Mouse (Mus musculus) lung, postnatal 36 days (tissue): Measurements from ENCODE around the gene Ly75.

Experiments used
- DNase-seq: peaks from one replicate; pipeline ENCODE4 v3.0.0; 2022; ENCODE audit warnings: mixed read lengths

Gene Ly75

DNA sequence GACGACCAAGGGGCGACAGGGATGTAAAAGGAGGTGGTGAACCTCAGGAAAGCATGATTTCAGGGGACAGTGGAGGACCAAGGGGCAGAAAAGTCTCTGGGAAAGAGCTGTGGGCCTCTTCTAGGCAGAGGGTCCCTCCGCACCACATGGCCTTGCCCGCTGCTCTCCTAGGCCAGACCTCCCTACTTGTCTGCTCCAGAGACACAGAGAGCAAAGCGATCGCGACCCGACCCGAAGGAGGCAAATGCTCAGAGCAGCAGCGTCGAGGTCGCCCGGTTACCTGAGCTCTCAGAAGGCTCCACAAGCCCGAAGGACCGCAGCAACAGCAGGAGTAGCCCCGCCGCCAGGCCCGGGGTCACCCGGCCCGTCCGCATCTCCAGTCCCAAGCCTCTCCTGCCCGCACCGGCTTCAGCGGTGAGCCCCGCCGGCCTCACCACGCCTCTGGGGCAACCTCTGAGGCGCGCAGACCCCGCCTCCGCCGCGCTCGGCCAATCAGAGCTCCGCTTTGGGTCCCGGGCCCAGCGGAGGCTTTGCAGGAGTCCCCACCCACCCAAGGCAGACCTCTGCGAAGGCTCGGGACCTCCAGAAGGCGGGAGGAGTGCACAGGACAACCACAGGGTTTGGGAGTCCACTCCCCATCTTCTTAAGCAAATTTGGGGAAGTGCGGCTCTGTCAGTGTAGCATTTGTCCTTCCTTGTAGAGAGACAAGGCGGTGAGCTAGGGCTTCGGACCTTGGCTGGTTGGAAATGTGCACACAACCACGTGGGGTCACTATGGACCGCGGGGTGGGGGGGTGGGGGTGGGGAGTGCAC lies at the start of gene Ly75:
Gene Ly75, minus strand, starts transcription at position 446 of the 812 bp plus-strand sequence.
- peak; percentile 94 for DNase-seq

DNA sequence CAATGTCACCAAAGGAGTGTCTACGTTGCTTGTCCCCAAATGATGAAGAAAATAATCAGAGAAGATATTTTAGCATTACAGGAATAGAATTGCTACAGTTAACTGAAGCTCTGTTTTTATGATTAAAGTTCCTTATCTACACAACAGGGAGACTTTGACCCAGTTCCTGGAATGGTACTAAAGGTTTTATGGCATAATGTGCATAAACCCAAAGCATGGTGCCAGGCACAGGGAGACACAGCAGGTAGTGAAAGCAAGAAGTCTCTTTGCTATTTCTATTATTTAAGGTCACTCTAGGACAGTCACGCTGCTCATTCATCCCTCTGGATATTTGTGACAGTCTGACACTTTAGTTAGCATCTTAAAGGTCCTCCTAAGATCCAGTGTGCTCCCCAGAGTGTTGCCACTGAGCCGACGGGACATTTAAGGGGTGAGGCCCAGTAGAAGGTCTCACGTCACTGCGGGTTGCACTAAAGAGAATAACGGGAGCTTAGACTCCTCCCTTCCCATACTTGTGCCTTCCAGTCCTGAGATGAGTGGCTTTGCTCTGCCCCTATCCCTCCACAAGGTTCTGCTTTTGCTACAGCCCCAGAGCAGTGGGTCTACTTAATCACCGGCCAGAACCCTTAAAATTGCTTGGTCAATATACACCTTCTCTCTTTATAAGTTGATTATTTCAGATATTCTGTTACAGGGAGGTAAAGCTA lies 47.4 kb upstream of the Ly75 start:
- no peak for DNase-seq

DNA sequence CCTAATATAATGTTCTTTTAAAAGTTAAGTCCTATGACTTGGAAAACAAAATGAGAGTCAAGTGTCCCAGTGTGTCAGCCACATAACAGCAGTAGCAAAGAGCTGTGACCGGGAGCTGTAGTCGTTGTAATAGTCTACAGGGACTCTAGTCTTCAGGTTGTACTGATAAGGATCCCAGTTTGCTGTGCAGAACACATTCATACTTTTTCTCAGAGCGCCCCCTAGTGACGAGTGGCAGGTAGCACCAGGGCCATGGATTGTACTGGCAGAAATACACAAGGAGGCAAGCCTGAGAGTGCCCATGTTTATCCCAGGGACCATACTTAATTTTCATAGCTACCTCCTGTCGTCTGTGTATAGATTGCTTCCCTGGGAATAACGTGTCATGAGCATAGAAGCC lies 35.0 kb upstream of the Ly75 start:
- peak; percentile 84 for DNase-seq

DNA sequence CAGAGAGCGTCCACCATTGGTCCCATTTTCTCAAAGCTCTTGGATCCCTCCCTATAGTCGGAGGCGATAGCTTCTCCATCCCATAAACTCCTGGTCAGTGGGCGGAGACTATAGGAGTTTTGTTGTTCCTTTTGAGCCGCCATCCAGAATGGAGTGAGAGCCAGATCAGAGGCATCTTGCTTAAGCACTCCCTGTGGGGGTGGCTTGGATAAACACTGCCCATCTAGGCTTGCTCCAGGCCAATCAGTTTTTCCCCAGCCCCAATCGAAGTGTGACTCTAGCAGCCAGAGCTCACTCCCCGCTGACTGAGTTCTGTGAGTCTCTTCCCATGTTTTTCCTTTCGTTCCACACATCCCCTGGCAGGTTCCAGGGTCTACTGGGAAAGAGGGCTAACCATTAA lies 31.2 kb upstream of the Ly75 start:
- no peak for DNase-seq

DNA sequence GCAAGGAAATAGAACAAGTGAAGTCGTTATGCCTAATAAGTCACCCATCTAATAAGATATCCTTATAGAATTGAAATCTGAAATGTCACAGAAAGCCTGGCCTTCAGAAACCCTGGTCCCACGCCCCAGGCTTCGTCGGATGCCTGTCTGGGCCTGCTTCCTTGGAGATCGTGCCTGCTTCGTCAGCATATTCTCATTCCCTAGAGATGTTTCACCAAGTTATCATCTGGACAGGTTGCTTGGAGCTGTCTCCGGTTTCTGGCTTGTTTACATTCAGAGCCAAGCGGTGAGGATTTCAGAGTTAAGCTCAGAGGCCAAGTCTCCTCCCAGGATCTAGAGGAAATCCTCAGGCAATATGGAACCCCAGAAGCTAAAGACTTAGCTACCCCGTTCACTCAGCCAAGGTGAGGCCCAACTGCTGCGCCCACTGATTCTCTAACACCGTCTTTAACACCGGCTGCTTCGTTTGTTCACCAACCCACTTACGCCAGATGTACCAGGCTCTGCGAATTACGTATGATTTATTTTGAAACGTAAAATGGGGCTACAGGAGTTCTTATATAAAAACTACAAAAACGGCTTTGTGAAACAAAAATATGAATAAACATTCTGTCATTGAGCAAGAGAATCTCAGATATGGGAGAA lies 30.0 kb upstream of the Ly75 start:
- no peak for DNase-seq

DNA sequence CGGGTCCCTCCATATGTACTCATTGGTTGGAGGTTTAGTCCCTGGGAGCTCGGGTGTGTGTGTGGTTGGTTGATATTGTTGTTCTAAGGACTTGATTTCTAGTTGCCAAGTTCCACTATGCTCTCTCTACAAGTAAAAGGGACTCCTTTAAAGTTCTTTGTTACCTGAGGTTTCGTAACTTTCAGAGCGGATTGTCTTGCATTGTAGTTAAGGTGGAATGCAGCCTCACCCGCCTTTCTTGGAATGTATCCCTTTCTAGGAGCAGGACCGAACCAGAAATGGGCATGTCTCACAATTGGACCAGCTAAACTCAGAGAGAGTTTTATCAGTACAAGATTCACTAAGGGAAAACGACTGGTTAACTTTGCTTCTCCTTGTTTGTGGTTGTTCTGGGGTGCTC lies 28.1 kb upstream of the Ly75 start:
- DNase-seq, result no peak

DNA sequence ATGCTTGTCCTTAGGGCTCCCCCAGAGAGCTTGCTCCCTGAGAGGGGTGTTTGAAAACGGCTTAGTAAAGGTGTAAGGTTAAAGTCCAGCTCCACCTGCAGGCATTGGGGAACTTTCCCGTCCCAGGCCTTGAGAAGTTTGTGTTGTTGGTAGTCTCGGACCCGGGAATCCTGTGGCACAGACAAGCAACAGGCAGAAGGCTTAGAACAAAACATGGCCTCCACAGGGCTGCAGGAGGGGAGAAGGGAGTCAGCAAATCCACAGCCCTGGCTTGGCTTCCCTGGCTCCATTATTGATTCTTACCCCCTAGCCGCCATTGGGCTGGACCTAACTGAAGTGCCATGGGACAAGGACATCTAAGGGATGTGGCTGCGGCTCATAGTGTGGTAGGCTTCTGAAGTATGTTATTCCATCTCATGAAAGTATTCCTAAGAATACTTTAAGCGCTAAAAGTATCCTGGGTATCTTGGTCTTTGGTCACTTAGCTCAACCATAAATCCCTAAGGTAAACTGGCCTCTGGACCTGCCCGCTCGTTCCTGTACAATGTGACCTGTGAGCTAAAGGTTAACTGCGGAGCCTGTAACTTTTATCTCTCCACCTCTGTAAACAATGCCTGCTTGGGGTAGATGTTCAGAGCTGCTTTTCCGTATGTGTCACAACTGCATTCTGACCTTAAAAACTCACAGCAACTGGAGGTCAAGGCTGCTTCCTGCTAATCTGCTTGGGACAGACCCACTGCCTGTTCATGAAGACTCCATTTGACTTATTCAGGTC lies 27.1 kb upstream of the Ly75 start:
- DNase-seq, result no peak

DNA sequence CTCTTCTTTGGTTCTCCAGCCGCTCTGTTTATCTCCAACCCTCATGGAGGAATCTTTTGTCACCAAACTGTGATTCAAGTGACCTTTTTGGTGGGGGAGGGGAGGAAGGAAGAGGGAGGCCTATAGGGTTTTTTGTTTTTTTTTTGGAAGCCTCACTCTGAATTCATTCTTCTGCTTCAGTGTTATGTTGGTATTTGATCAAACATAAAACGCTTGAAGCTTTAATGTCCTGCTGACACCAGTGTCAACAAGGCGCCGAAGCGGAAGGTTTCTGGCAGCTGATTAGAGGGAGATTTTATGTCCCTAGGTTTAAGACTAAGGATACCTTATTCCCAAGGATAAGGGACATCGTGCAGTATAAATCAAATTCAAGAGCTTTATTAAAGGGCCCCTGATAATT lies 26.1 kb upstream of the Ly75 start:
- DNase-seq, result no peak

DNA sequence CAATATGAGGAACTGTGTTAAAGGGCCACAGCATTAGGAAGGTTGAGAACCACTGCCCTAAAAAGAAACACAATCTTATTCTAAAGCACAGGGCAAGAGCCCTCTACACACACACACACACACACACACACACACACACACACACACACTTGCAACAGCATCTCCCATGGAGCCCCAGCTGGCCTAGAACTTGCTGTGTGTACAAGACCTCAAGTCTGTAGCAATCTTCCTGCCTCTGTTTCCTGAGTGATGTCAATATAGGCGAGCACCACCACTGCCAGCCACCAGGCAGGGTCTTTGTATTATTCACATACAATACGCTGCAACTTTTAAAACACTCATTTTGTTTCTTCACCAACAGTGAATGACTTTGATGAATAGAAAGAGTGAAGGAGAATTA lies 24.3 kb upstream of the Ly75 start:
- no peak for DNase-seq

DNA sequence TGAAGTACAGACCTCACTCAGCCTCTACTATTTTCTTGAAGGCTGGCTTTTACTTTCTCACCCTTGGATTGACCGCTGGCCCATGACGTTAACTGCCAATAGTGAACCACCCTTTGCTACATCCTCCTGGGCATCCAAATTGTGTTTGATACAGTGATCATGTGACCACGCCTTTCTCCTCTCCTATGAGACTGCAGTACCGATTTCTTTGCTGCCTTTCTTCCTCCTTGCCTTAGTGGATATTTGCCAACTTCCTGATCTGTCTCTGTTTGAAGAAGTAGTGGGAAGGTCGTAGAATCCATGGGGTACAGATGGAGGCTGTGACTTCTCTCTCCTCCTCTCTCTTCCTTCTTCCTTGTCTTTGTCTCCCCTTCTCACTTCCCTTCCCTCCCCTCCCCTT lies 22.3 kb upstream of the Ly75 start:
- DNase-seq, result peak; percentile 23

DNA sequence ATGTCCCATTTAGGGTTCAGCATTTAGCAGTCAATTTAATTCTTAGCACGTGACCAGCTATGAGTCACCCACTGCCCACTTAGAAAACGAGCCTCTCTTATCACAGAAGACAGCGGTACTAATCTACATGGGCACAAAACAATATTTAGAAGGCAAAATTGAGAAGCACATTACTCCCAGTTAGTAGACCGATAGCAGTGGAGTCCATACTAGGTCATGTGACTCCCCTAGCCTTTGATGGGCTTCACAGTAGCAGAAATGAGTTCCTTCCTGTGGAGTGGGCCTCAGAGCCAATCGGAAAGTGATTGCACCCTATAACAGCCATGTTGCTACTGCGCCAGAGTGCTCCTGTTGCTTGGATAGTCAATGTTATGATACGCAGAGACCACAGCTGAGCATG lies 21.7 kb upstream of the Ly75 start:
- DNase-seq, result no peak

DNA sequence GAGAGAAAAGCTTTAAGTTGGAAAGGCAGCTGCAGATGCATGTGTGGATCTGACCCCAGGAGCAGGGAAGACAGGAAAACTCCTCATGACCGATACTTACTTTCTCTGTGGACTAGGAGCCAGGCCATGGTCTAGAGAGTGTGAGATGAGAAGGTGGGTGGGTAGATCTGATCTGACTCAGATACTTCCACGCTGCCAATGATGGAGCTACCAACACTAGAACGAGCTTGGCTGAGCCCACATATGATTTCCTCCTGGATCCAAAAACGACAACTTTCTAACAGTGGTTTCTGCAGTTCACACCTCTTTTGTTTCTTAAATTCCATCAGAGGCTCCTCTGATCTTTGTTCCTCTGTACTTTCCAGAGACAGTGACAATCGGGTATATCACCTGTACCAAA lies 18.6 kb upstream of the Ly75 start:
- no peak for DNase-seq

DNA sequence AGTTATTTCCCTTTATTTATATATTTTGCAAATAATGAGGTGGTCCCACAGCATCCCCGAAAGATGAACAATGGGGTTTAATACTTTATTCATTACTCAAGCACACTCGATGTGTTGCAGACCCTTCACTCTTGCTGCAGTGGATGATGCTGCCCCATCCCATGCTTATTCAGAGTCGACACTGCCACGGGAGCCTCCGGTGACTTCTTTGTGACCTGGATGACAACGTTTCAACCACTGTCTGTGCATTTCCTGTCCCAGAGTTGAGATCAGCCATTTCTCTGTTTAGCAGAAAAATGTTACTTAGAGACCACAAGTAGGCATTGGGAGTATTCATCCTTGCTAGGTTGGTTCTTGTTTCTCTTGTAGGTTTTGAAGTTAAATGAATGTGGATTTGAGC lies 10.7 kb upstream of the Ly75 start:
- no peak for DNase-seq

DNA sequence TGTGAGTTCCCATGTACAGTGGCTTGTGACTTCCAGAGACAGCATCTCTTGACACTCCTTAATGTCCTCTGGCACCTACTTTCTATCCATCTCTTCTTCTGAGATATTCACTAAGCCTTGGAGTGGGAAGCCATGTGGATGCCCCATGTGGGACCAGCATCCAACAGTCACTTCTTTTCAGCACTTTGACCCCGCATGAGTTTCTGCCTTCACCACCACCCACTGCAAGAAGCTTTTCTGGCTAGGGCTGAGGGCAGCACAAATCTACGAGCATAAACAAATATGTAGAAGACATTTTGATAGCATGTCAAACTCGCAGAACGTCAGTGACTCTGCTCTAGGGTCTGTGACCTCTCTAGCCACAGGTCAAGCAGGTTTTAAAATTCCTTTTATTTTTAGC lies 9.2 kb upstream of the Ly75 start:
- DNase-seq, result no peak

DNA sequence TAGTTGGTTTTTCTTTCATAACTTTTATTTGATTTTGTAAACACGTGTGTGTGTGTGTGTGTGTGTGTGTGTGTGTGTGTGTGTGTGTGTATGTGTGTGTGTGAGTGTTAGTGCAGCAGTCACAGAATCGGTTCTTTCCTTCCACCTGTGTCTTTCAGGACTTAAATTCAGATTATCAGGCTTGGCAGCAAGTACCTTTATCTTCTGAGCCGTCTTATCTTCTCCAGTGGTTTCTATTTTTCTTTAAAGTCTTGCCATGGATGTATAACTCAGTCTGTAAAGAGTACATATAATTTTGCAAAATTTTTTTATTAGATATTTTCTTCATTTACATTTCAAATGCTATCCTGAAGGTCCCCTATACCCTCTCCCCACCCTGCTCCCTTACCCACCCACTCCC lies 4.3 kb upstream of the Ly75 start:
- no peak for DNase-seq

DNA sequence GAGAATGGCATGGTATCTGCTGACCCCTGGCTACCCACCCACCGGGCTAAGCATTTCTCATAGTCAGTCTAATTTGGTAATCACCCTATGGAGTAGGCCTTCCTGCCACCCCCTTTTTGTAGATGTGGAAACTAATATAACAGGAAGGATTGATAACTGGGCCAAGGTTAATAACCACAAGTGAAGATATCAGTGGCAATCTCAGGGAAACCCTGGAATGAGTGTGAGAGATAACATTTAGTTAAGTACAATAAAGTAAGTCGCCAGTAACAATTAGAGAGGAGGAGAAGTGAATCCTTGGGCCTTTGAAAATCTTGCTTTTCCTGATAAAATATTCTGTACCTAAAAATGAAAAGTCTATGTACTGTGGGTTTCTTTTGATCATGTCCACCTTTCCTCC lies 3.7 kb upstream of the Ly75 start:
- DNase-seq, result no peak

DNA sequence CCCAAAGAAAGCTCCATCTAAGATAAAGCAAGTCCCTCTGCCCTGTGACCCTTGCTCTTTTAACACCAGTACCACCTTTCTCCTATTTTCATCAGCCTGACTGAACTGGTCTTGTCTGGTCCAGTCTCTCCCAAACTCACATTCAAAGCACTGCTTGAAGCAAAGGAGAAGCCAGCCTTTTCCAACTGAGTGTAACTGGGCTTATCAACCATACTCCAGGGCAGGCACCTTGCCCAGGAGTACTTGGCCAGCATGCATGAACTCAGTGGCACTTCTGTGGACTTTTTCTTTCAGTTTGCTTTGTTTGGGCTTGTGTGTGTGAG lies 1.6 kb upstream of the Ly75 start:
- peak; percentile 88 for DNase-seq

DNA sequence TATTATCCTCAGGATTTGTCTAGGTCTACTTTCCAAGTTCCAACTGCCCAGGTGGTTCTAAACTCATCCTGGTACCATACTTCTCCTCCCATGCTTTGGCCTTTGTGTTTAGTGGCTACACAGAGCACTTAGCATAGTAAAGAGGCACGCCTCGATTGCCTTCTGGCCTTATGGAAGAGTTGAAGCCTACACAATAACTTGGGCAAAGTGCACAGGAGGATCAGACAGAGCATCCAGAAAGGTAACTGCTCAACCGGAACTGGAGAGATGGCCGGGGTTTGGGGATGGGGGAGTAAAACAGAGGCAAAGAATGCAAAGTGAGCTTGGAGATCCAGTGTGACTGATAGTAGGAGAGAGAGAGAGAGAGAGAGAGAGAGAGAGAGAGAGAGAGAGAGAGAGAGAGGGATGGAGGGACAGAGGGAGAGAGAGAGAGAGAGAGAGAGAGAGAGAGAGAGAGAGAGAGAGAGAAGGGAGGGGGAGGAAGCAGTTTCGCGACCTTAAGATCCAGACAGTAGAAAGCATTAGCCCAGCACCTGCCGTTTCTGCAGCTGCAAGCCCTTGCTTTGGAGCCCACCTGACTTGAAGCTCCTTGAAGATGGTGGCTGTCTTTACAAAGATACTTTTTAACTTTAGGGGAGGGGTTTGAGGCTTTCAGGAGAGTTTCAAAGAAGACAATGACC lies 1.1 kb upstream of the Ly75 start:
- no peak for DNase-seq

DNA sequence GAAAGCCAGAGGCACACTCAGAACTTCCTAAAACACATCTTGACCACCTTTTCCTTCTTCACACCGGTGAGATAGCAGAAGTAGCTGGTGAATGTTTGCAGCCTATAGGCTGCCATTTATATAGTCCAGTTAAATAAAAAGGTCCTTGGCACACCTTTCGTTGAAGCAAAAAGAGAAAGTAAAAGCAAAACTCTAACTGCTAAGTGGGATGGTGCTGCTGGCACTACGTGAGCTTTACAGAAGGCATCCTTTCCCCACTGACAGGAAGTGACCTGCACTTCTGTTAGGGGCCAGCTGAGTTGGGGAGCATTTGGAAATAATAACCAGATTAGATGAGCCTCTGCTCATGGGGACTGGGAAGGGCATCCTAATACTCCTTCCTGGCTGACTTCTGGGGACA lies 757 bp downstream of the Ly75 start:
- peak; percentile 15 for DNase-seq

DNA sequence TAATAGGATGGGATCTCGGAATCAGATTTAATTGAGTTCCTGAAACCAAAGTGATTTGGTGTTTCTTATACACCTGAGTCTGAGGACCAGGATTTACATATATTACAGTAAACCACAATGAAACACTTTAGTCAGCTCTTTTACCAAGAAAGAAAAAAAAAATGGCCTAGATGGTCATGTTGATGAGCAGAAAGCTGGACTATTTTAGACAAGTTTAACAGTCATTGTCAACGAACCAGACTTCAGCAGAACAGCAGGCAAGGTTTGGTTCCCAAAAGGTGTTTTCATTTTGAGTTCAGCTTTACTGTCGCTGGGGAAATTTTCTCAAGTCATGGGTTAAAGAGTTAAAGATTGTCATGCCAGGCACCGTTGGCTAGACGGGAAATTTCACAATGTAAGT lies 5.8 kb downstream of the Ly75 start:
- no peak for DNase-seq

DNA sequence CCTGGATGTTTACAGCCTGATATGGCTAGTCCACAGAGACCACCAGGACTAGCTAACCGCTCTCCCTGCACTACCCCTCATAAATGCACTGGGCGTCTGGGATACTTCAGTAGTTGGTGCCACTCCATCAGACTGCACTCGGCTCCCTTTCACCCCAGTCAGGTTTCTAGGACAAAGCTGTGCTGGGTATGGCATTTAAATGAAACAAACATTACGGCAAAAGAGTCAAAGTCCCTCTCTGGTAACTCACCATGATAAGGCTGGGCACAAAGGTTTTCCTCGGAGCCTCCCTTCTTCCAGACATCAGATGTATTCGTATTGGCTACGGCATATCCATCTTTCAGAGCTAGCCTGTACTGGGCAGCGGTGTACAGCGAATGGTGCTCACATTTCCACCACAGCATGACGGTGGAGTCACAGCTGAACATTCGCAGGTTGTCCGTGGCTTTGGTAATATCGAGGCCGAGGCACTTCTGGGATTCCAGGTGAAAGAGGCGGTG lies 7.4 kb downstream of the Ly75 start:
- DNase-seq, result no peak

DNA sequence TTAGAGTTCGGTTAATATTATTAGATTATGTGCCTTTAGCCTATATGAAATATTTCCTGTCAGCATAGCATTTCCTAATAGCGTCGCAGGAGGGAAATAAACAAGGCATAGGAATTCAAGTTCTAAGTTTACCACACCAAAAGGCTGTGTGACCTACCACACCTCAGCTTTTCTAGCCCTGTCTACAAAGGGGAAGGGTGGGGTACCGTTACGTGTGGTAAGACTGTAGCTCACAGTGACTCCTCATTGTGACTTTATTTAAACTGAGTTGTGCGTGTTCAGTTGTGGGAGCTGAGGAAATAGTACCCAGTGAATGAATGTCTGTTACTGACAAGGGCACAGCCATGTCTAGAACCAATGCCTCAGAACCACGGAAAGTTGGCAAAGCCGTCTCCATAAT lies 8.0 kb downstream of the Ly75 start:
- peak; percentile 9 for DNase-seq

DNA sequence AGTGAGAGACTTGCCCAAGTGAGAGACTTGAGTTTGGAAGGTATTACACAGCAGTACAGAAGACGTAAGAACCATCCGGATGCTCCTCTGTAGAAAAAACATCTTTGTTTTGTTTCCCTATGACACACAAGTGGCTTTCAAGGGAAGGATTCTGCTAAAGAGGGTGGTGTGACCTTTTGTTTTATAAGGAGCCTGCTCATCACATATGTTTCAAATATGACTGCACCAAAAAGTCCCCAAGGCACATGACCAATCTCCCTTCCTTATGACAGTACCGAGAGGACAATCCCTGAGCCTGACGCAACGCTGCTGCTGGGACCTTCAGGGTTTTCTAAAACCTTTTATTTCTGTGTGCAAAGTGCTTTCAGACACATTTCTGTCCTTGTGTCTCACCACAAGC lies 12.9 kb downstream of the Ly75 start:
- DNase-seq, result peak; percentile 15
